Mouse (Mus musculus) ovary, adult 18-20 months (tissue): ENCODE data around the gene Vmn2r73.
"Not testable (repeated sequence)": the region's sequence is repeated elsewhere in the genome, so short reads cannot be mapped to it uniquely, and the experiment has no call there.

Experiments
- DNase-seq: peaks from one replicate; pipeline ENCODE4 v3.0.0; 2022; ENCODE audit warnings: low spot score, mixed read lengths

The Vmn2r73 gene

GRCm38 (mm10) chr7:85876166-85876565 lies at the start of gene Vmn2r73:
Gene Vmn2r73, minus strand, starts transcription at chr7:85876266.
- DNase-seq = no peak

GRCm38 (mm10) chr7:85840090-85840948 lies 35.7 kb downstream of the Vmn2r73 start:
- no peak for DNase-seq

- not testable (repeated sequence) for DNase-seq
These were observed 58.0 kb downstream of the Vmn2r73 start for GRCm38 (mm10) chr7:85818092-85818491.
